Mouse (Mus musculus) heart, postnatal 0 days (tissue): ENCODE data around the gene BC051665.

Source experiments
- CTCF ChIP-seq: IDR thresholded peaks from 2 replicates; pipeline ENCODE4 v1.5.1; 2016; ENCODE audit warnings: antibody characterized with exemption, control low read depth, low read depth
- EP300 ChIP-seq: IDR thresholded peaks from 2 replicates; pipeline ENCODE4 v1.6.1; 2016; ENCODE audit warnings: antibody characterized with exemption, low read depth

DNA sequence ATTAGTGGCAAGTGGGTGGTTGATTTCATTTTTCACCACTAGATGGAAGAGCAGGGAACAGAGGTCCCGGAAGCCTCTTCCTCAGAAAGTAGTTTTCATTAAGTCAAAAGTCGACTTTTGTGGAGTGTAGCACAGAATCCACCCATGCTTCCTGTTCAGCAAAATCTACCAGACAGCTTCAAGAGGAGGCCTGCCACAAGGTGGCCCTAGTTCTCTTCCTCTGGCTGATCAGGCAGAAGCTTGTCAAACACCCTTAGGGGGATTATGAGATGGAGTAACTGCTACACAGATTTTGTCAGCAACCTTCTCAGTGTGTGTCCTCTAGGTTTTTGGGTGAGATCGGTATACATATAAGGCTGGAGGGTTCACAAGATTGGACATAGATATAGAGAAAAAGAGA, 39.9 kb upstream of the BC051665 start:
- TF ChIP-seq CTCF: peak; percentile 55
- no peak for TF ChIP-seq EP300
